Mouse (Mus musculus) kidney, postnatal 0 days (tissue): ENCODE measurements around the gene Slc12a3. TPM values are rescaled to one million over a fixed set of nuclear protein-coding genes. Genes with fewer than 3 reads are reported as not detected.
A peak's percentile ranks its signal among the peaks of the same experiment; 100 is the strongest.

Source experiments
- ATAC-seq: fragments of 200-750 bp; cut with Nextera tagmentation; replicated peaks from 2 replicates; pipeline ENCODE4 v1.8.0; 2017; ENCODE audit warnings: low read depth, moderate number of reproducible peaks, moderate TSS enrichment, moderate library complexity; ENCODE audit not compliant: low FRiP score
- DNase-seq: peaks from one replicate; pipeline ENCODE4 v3.0.0-alpha.2; 2016; ENCODE audit warnings: low spot score
- H3K27ac ChIP-seq: fragments of 300-500 bp; sonication (generic); 2 replicates; pipeline ENCODE4 v1.5.1; 2014; ENCODE audit warnings: mild to moderate bottlenecking
- H3K27me3 ChIP-seq: fragments of 300-500 bp; sonication (generic); 2 replicates; pipeline ENCODE4 v1.6.1; 2014; ENCODE audit warnings: low read length, mixed read lengths; ENCODE audit not compliant: insufficient read depth
- H3K36me3 ChIP-seq: fragments of 300-500 bp; sonication (generic); 2 replicates; pipeline ENCODE4 v1.6.1; 2014; ENCODE audit warnings: low read length, mixed read lengths; ENCODE audit not compliant: insufficient read depth
- H3K4me1 ChIP-seq: fragments of 300-500 bp; sonication (generic); replicated peaks from 2 replicates; pipeline ENCODE4 v1.6.1; 2014; ENCODE audit warnings: antibody characterized with exemption, low read length, mixed read lengths; ENCODE audit not compliant: insufficient read depth
- H3K4me2 ChIP-seq: fragments of 300-500 bp; sonication (generic); 2 replicates; pipeline ENCODE4 v1.6.1; 2014; ENCODE audit warnings: mild to moderate bottlenecking, low read length, moderate library complexity, mixed read lengths
- H3K4me3 ChIP-seq: fragments of 300-500 bp; sonication (generic); replicated peaks from 2 replicates; pipeline ENCODE4 v1.5.1; 2014; ENCODE audit warnings: low read depth, low read length
- H3K9ac ChIP-seq: fragments of 300-500 bp; sonication (generic); 2 replicates; pipeline ENCODE4 v1.6.1; 2014; ENCODE audit warnings: low read depth, low read length
- H3K9me3 ChIP-seq: fragments of 300-500 bp; sonication (generic); replicated peaks from 2 replicates; pipeline ENCODE4 v1.6.1; 2016; ENCODE audit warnings: low read length, inconsistent platforms, mixed read lengths
- CTCF ChIP-seq: IDR thresholded peaks from 2 replicates; pipeline ENCODE4 v1.5.1; 2016; ENCODE audit warnings: antibody characterized with exemption, low read depth, mild to moderate bottlenecking, moderate library complexity
- WGBS: fragments of 180-500 bp; shearing (Covaris S2); extraction: QIAGEN DNeasy Blood & Tissue Kit; methylation state at CpG from one replicate; pipeline ENCODE4 v1.1.7; 2014; 5-methylcytosine and 5-hydroxymethylcytosine counted together
- polyA plus RNA-seq: library from polyadenylated mRNA; unstranded; fragments of >200 nt; fragmentation: Nextera tagmentation; extraction: Ambion mirVana; gene quantifications from 2 replicates; pipeline ENCODE4 v1.2.1, GENCODE M21; 2015

The Slc12a3 gene
- polyA plus RNA-seq, 1 experiment from 2014 or later, result 44.6 TPM

GRCm38 (mm10) chr8:94363906-94364305, 34.9 kb downstream of the Slc12a3 start:
- Histone ChIP-seq H3K4me2 (no peak overlapping the region), H3K36me3 (no peaks in the 10 kb centered on the region), H3K27ac (peak overlapping the region; percentile 78; the same call in 1 of the 2 replicates), H3K4me1 (peaks cover 14% of the 10 kb centered on the region), H3K27me3 (no peaks in the 10 kb centered on the region), H3K9ac (no peak overlapping the region), H3K9me3 (no peaks in the 10 kb centered on the region), H3K4me3 (no peak overlapping the region)
- WGBS, result 56% methylated on average over 2 of the region's 2 CpGs
- DNase-seq, result no peak
- ATAC-seq, result peak; percentile 73
- TF ChIP-seq CTCF, result no peak

DNA sequence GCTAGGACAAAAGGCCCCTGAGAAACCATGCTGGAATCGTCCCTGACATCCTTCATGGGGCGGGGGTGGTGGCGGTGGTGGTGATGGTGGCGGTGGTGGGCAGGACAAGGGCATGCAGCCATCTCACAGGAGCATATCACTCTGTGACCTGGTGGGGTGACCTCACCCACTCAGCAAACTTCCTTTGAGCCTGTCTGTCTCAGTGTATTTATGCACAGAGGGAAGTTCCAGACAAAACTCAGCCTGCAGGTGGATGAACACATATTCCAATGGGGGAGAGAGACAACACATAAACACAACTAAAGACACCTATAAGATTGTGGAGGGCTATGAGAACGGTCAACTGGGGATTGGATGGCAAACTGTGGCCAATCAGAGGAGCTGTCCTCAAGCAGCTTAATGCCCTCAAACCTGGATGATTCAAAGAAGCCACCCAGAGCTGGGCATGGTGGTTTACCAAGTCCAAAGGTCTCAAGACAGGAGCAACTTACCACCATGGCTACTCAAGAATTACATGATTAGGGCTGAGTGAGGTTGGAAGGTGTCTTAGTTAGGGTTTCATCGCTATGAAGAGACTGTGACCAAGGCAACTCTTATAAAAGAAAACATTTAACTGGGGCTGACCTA, 35.8 kb downstream of the Slc12a3 start:
- no peak for TF ChIP-seq CTCF
- no peak overlapping the region for H3K9ac ChIP-seq

GRCm38 (mm10) chr8:94365410-94365981, 36.5 kb downstream of the Slc12a3 start:
- Histone ChIP-seq H3K27me3 (no peaks in the 10 kb centered on the region), H3K36me3 (no peaks in the 10 kb centered on the region), H3K4me1 (peaks cover 14% of the 10 kb centered on the region), H3K4me3 (no peak overlapping the region), H3K4me2 (no peak overlapping the region), H3K9ac (no peak overlapping the region), H3K27ac (no peak overlapping the region), H3K9me3 (no peaks in the 10 kb centered on the region)
- DNase-seq (no peak), ATAC-seq (no peak)
- WGBS, result 84% methylated on average over 9 of the region's 9 CpGs
- no peak for TF ChIP-seq CTCF

More for the DNA sequence above, 35.8 kb downstream of the Slc12a3 start:
- Histone ChIP-seq H3K4me1 (peaks cover 14% of the 10 kb centered on the region), H3K27me3 (no peaks in the 10 kb centered on the region), H3K27ac (no peak overlapping the region), H3K36me3 (no peaks in the 10 kb centered on the region), H3K4me2 (no peak overlapping the region), H3K9me3 (no peaks in the 10 kb centered on the region), H3K4me3 (no peak overlapping the region)
- DNase-seq (no peak), ATAC-seq (no peak)
- WGBS, result 78% methylated on average over 6 of the region's 6 CpGs

- TF ChIP-seq CTCF, result no peak
- no peak for DNase-seq
- Histone ChIP-seq H3K36me3 (no peaks in the 10 kb centered on the region), H3K27ac (no peak overlapping the region), H3K27me3 (no peaks in the 10 kb centered on the region), H3K9me3 (no peaks in the 10 kb centered on the region), H3K4me3 (no peak overlapping the region), H3K9ac (no peak overlapping the region), H3K4me1 (no peaks in the 10 kb centered on the region), H3K4me2 (no peak overlapping the region)
- no peak for ATAC-seq
- WGBS, result 80% methylated on average over 5 of the region's 5 CpGs
Measured at GRCm38 (mm10) chr8:94370839-94371238, 41.8 kb downstream of the Slc12a3 start.

GRCm38 (mm10) chr8:94372955-94373599, 44.1 kb downstream of the Slc12a3 start:
- ATAC-seq (no peak), DNase-seq (no peak)
- 0 out of 2 replicates have a peak, but pooled peaks cover 2% of the 10 kb centered on the region for H3K4me1 ChIP-seq
- no peak overlapping the region for H3K27ac ChIP-seq
- H3K36me3 ChIP-seq, result no peaks in the 10 kb centered on the region
- H3K27me3 ChIP-seq, result no peaks in the 10 kb centered on the region
- no peak overlapping the region for H3K9ac ChIP-seq
- H3K9me3 ChIP-seq, result no peaks in the 10 kb centered on the region
- no peak for TF ChIP-seq CTCF
- 79% methylated on average over 6 of the region's 6 CpGs for WGBS
- no peak overlapping the region for H3K4me3 ChIP-seq
- no peak overlapping the region for H3K4me2 ChIP-seq

GRCm38 (mm10) chr8:94375551-94375991, 46.6 kb downstream of the Slc12a3 start:
- Histone ChIP-seq H3K9ac (no peak overlapping the region), H3K4me3 (no peak overlapping the region), H3K36me3 (no peaks in the 10 kb centered on the region), H3K27ac (no peak overlapping the region), H3K4me2 (no peak overlapping the region), H3K27me3 (no peaks in the 10 kb centered on the region), H3K9me3 (no peaks in the 10 kb centered on the region), H3K4me1 (0 out of 2 replicates have a peak, but pooled peaks cover 2% of the 10 kb centered on the region)
- no peak for DNase-seq
- TF ChIP-seq CTCF, result no peak
- 0 out of 2 replicates have a peak, but pooled peaks have one; percentile 8 for ATAC-seq
- 43% methylated on average over 3 of the region's 3 CpGs for whole genome bisulfite sequencing
